Mouse (Mus musculus): ENCODE results near the gene Mast3. TPM values are rescaled to one million over a fixed set of nuclear protein-coding genes. Genes with fewer than 3 reads are reported as not detected.

The Mast3 gene
- polyA plus RNA-seq, 1 experiment from 2014 or later, result 18.3 TPM

DNA sequence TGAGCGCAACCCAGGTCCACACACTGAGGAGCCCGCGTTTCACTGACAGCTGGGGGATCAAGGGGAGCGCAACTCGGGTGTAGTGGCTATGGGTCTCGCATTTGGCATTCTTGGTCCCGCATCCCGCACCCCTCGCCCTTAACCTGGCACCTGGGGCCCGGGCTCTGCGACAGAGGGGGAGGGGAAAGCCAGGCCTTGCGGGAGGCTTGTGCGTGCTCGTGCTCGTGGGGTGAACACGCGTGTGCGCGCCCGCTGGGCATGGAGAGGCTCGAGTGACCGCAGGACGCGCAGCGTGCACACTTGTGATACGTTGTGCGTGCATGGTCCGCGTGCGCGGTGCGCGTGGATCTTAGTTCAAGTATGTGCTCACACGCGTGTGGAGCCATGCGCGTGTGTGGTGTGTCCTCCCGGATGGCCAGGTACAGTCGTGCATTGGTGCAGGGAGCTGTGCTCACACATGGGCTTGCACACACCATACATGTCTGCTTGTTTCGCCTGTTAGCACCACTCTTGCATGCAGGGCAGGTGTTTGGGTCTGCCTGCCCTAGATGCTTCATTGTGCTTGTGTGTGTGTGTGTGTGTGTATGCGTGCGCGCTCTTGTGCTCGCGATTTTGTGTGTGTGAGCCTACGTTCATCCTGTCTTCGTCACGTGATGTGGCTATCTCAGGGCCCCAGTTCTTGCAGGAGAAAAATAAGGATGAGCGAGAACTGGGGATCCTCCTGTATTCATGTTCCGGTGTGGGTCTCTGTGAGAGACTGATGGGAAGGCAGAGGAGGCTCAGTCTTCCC, 49.8 kb downstream of the Mast3 start:
- H3K4me1 ChIP-seq (replicated peaks), result peaks cover 42% of the 10 kb centered on the region
- peak overlapping the region; percentile 79 for H3K4me3 ChIP-seq (replicated peaks)
- peak; percentile 43 for ATAC-seq
- peak overlapping the region; percentile 93 for H3K4me2 ChIP-seq (replicated peaks)
- H3K36me3 ChIP-seq, result peaks cover 32% of the 10 kb centered on the region
- peak overlapping the region; percentile 84 for H3K9ac ChIP-seq (replicated peaks)
- no peaks in the 10 kb centered on the region for H3K27me3 ChIP-seq
- 15% methylated on average over 50 of the region's 50 CpGs for WGBS
- H3K9me3 ChIP-seq, result no peaks in the 10 kb centered on the region
- H3K27ac ChIP-seq, result peak overlapping the region; percentile 92

DNA sequence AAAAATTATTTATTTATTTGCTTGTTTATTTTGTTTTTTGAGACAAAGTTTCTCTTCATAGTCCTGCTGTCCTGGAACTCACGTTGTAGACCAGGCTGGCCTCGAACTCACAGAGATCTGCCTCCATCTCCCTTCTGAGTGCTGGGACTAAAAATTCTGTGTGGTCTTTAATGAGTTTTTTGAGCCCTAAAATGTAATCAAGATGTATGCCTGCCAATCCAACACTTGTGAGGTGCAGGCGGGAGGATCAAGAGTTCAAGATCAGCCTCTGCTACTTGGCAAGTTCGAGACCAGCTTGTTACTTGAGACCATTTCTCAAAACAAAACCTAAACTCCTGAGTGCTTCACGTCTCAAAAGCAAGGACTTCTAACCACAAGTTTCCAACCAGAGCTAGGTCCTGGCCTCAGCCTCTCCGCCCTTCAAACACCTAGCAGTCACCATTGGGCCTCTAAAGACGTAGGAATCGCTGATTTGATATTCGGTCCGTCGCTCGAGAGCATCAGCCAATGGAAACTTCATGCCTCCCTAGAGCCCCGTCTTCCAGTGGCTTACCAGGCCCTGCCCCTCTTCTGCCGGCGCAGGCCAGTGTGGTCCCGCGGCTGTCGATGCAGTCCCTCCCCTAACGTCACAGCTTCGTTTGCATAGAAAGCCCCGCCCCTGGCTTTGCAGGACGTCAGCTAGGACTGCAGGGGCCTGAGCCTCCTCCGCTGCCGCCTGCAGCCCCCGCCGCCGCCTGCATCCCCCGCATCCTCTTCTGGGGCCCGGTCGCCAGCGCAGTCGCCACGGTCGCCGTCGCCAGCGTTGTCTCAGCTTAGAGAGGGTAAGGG, 50.6 kb downstream of the Mast3 start, which contains the start of gene Rab3a:
Rab3a (plus strand) TSS at position 637 of the 828 bp plus-strand sequence.
- H3K4me2 ChIP-seq (replicated peaks), result peak within 1 kb of the TSS; percentile 93
- no peaks in the 10 kb centered on the region for H3K9me3 ChIP-seq
- peak within 1 kb of the TSS; percentile 84 for H3K9ac ChIP-seq (replicated peaks)
- H3K27me3 ChIP-seq, result peaks cover under 1% of the 10 kb centered on the region; the same call in 1 of the 2 replicates
- peaks cover 34% of the 10 kb centered on the region for H3K4me1 ChIP-seq (replicated peaks)
- H3K36me3 ChIP-seq, result peaks cover 31% of the 10 kb centered on the region
- H3K27ac ChIP-seq, result peak within 1 kb of the TSS; percentile 92
- peak within 1 kb of the TSS; percentile 79 for H3K4me3 ChIP-seq (replicated peaks)
- WGBS, result 9% methylated on average over 37 of the region's 37 CpGs
- ATAC-seq, result peak; percentile 98

GRCm38 (mm10) chr8:70753151-70753550, 51.7 kb downstream of the Mast3 start:
- no peak overlapping the region for H3K4me3 ChIP-seq (replicated peaks)
- no peak overlapping the region for H3K9ac ChIP-seq (replicated peaks)
- no peak overlapping the region for H3K27ac ChIP-seq
- H3K4me1 ChIP-seq (replicated peaks), result peaks cover 25% of the 10 kb centered on the region
- H3K36me3 ChIP-seq, result peaks cover 22% of the 10 kb centered on the region
- WGBS, result 39% methylated on average over 21 of the region's 21 CpGs
- H3K4me2 ChIP-seq (replicated peaks), result peak overlapping the region; percentile 3; the same call in 1 of the 2 replicates
- peaks cover 11% of the 10 kb centered on the region; the same call in 1 of the 2 replicates for H3K27me3 ChIP-seq
- no peak for ATAC-seq
- H3K9me3 ChIP-seq, result no peaks in the 10 kb centered on the region

DNA sequence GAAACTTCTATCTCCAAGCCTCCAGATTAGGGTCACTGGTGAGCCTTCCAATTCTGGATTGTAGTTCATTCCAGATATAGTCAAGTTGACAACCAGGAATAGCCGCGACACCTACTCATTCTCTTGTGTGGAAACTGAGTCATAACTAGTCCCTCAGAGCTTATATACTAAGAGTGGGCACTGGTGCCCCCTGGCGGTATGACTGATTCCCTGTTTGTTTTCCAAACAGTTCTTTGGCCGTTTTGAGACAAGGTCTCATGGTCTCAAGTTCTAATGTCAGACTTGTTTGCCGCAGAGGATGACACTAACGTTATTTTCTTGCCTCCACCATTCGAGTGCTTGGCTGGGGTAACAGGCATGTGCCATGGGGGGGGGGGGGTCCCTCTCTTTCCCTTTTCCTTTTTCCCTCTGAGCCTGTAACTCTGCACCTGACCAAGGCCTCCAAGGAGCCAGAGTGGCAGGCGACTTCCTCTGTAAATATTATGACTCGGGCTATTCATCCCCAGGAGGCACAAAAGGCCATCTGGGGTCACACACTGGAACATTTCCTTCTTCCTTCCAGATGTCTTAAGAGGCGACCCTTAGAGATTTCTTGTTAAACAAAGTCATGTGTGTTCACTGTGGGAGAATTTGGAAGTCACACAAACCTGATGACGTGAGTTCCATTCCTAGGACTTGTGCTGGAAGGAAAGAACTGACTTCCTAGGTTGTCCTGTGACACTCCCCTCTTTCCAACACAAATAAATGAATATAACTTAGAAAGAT, 52.7 kb downstream of the Mast3 start:
- peaks cover 21% of the 10 kb centered on the region for H3K4me1 ChIP-seq (replicated peaks)
- no peak overlapping the region for H3K9ac ChIP-seq (replicated peaks)
- H3K27me3 ChIP-seq, result peaks cover 20% of the 10 kb centered on the region
- no peaks in the 10 kb centered on the region for H3K9me3 ChIP-seq
- H3K4me3 ChIP-seq (replicated peaks), result no peak overlapping the region
- no peak overlapping the region for H3K27ac ChIP-seq
- H3K36me3 ChIP-seq, result peaks cover 12% of the 10 kb centered on the region
- H3K4me2 ChIP-seq (replicated peaks), result no peak overlapping the region
- ATAC-seq, result no peak
- WGBS, result 47% methylated on average over 11 of the region's 11 CpGs

GRCm38 (mm10) chr8:70750128-70750680, 54.6 kb downstream of the Mast3 start:
- Histone ChIP-seq H3K36me3 (no peaks in the 10 kb centered on the region), H3K4me2 (replicated peaks) (no peak overlapping the region), H3K9ac (replicated peaks) (no peak overlapping the region), H3K9me3 (no peaks in the 10 kb centered on the region), H3K4me3 (replicated peaks) (no peak overlapping the region), H3K27me3 (peaks cover 39% of the 10 kb centered on the region), H3K27ac (no peak overlapping the region), H3K4me1 (replicated peaks) (peaks cover 4% of the 10 kb centered on the region)
- WGBS, result 88% methylated on average over 13 of the region's 13 CpGs
- ATAC-seq, result no peak

DNA sequence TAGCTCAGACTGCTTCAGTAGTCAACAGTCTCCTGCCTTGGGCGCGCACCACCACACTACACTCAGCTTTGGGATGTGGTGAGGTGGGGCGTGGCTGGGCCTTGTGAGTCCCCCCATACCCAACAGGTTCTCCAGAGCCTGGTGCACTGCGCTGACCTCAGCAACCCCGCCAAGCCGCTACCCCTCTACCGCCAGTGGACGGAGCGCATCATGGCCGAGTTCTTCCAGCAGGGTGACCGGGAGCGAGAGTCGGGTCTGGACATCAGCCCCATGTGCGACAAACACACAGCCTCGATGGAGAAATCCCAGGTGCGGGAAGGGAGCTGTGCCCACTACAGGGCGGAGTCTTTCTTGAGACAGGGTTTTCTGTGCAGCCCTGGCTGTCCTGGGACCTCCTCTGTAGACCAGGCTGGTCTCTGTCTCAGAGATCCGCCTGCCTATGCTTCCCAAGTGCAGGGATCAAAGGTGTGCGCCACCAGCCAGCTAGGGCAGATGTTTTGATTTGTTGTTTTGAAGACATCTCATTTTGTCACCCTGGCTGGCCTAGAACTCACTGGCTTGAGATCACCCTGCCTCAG, 55.7 kb downstream of the Mast3 start:
- H3K27me3 ChIP-seq, result peaks cover 50% of the 10 kb centered on the region
- no peak overlapping the region for H3K9ac ChIP-seq (replicated peaks)
- no peak overlapping the region for H3K4me2 ChIP-seq (replicated peaks)
- H3K4me1 ChIP-seq (replicated peaks), result peaks cover 2% of the 10 kb centered on the region
- H3K9me3 ChIP-seq, result no peaks in the 10 kb centered on the region
- ATAC-seq, result no peak
- 83% methylated on average over 19 of the region's 19 CpGs for WGBS
- H3K4me3 ChIP-seq (replicated peaks), result no peak overlapping the region
- no peak overlapping the region for H3K27ac ChIP-seq
- no peaks in the 10 kb centered on the region for H3K36me3 ChIP-seq

GRCm38 (mm10) chr8:70748246-70749096, 56.4 kb downstream of the Mast3 start:
- WGBS, result 87% methylated on average over 23 of the region's 23 CpGs
- ATAC-seq, result no peak
- Histone ChIP-seq H3K27ac (no peak overlapping the region), H3K4me3 (replicated peaks) (no peak overlapping the region), H3K4me2 (replicated peaks) (no peak overlapping the region), H3K27me3 (peaks cover 57% of the 10 kb centered on the region), H3K9me3 (no peaks in the 10 kb centered on the region), H3K36me3 (no peaks in the 10 kb centered on the region), H3K4me1 (replicated peaks) (peaks cover 9% of the 10 kb centered on the region), H3K9ac (replicated peaks) (no peak overlapping the region)

GRCm38 (mm10) chr8:70747211-70747890, 57.5 kb downstream of the Mast3 start:
- 86% methylated on average over 18 of the region's 18 CpGs for WGBS
- H3K4me2 ChIP-seq (replicated peaks), result no peak overlapping the region
- H3K9ac ChIP-seq (replicated peaks), result no peak overlapping the region
- no peaks in the 10 kb centered on the region for H3K9me3 ChIP-seq
- peaks cover 68% of the 10 kb centered on the region for H3K27me3 ChIP-seq
- no peaks in the 10 kb centered on the region for H3K36me3 ChIP-seq
- no peak for ATAC-seq
- peaks cover 17% of the 10 kb centered on the region for H3K4me1 ChIP-seq (replicated peaks)
- H3K4me3 ChIP-seq (replicated peaks), result no peak overlapping the region
- H3K27ac ChIP-seq, result no peak overlapping the region

DNA sequence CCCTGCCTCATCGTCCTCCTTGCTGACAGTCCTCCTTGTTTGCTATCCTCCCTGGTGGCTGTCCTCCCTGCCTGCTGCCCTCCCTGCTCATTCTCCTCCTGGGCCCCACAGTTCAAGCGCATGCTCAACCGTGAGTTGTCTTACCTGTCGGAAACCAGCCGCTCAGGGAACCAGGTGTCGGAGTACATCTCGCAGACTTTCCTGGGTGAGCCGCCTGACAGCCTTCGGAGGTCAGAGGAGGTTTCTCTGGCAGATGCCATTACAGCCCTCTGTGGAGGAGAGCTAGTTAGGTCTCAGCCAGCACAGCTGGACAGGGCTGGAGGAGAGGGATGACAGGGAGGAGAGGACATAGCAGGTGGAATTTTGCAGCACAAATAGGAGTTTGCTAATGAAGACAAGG, 58.2 kb downstream of the Mast3 start:
- Histone ChIP-seq H3K27ac (no peak overlapping the region), H3K9me3 (no peaks in the 10 kb centered on the region), H3K36me3 (no peaks in the 10 kb centered on the region), H3K4me3 (replicated peaks) (no peak overlapping the region), H3K4me2 (replicated peaks) (no peak overlapping the region), H3K27me3 (peaks cover 75% of the 10 kb centered on the region), H3K4me1 (replicated peaks) (peaks cover 17% of the 10 kb centered on the region), H3K9ac (replicated peaks) (no peak overlapping the region)
- no peak for ATAC-seq
- WGBS, result 75% methylated on average over 9 of the region's 9 CpGs

DNA sequence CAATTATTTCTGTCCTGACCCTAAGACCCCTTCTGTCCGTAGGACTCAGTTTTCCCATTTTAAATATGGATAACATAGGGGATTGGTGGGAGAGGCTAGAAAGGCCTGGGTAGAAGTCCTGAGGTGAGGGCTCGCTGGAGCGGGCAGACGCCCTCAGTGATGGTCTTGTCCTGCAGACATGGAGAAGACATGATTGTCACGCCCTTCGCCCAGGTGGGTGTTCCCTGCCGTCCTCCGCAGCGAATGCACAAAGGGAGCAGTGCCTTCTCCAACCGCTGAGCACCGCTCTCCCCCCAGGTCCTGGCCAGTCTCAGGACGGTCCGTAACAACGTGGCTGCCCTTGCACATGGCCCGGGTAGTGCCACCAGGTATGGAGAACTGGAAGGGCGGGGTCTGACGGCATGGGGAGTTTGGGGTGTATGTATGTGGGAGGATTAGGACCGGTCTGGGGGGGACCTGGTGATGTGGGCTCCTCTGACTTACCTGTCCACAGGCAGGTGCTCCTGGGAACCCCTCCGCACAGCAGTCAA, 59.1 kb downstream of the Mast3 start:
- Histone ChIP-seq H3K4me2 (replicated peaks) (no peak overlapping the region), H3K9me3 (no peaks in the 10 kb centered on the region), H3K27me3 (peaks cover 82% of the 10 kb centered on the region), H3K36me3 (no peaks in the 10 kb centered on the region), H3K4me1 (replicated peaks) (peaks cover 17% of the 10 kb centered on the region), H3K4me3 (replicated peaks) (no peak overlapping the region), H3K9ac (replicated peaks) (no peak overlapping the region), H3K27ac (no peak overlapping the region)
- peak; percentile 21; the same call in 1 of the 2 replicates for ATAC-seq
- 58% methylated on average over 19 of the region's 19 CpGs for WGBS
